Mouse (Mus musculus) heart, embryonic 11.5 days (tissue): ENCODE measurements at regions not wholly inside any gene's neighbourhood (a gene's known extent, or its start where the extent isn't known, plus 50 kb on each side); places are given as distances from the start of the nearest gene placed in this dataset.

Experiments used
- ATAC-seq: fragments of 200-750 bp; cut with Nextera tagmentation; replicated peaks from 2 replicates; pipeline ENCODE4 v1.8.0; 2017; ENCODE audit warnings: moderate library complexity; ENCODE audit not compliant: insufficient number of reproducible peaks, low FRiP score, low TSS enrichment
- H3K27ac ChIP-seq: fragments of 300-500 bp; sonication (generic); 2 replicates; pipeline ENCODE4 v1.5.1; 2014; ENCODE audit warnings: mild to moderate bottlenecking, low read depth, low read length
- H3K27me3 ChIP-seq: fragments of 300-500 bp; sonication (generic); 2 replicates; pipeline ENCODE4 v1.6.1; 2014; ENCODE audit warnings: mild to moderate bottlenecking, low read length, mixed read lengths; ENCODE audit not compliant: control insufficient read depth, insufficient read depth
- H3K36me3 ChIP-seq: fragments of 300-500 bp; sonication (generic); 2 replicates; pipeline ENCODE4 v1.6.1; 2014; ENCODE audit warnings: mild to moderate bottlenecking, low read length, moderate library complexity, mixed read lengths; ENCODE audit not compliant: control insufficient read depth, insufficient read depth
- H3K4me1 ChIP-seq: fragments of 300-500 bp; sonication (generic); 2 replicates; pipeline ENCODE4 v1.6.1; 2014; ENCODE audit warnings: low read length; ENCODE audit not compliant: control insufficient read depth, insufficient read depth
- H3K4me2 ChIP-seq: fragments of 300-500 bp; sonication (generic); 2 replicates; pipeline ENCODE4 v1.6.1; 2014; ENCODE audit warnings: mild to moderate bottlenecking, moderate library complexity
- H3K4me3 ChIP-seq: fragments of 300-500 bp; sonication (generic); 2 replicates; pipeline ENCODE4 v1.5.1; 2014; ENCODE audit warnings: low read depth, low read length
- H3K9ac ChIP-seq: fragments of 300-500 bp; sonication (generic); 2 replicates; pipeline ENCODE4 v1.6.1; 2014; ENCODE audit warnings: mild to moderate bottlenecking, low read depth, low read length, moderate library complexity
- H3K9me3 ChIP-seq: fragments of 300-500 bp; sonication (generic); replicated peaks from 2 replicates; pipeline ENCODE4 v1.6.1; 2016; ENCODE audit warnings: low read length; ENCODE audit not compliant: control insufficient read depth
- WGBS: fragments of 180-500 bp; shearing (Covaris S2); extraction: QIAGEN DNeasy Blood & Tissue Kit; methylation state at CpG from one replicate; pipeline ENCODE4 v1.1.7; 2014; ENCODE audit not compliant: insufficient replicate concordance; 5-methylcytosine and 5-hydroxymethylcytosine counted together

DNA sequence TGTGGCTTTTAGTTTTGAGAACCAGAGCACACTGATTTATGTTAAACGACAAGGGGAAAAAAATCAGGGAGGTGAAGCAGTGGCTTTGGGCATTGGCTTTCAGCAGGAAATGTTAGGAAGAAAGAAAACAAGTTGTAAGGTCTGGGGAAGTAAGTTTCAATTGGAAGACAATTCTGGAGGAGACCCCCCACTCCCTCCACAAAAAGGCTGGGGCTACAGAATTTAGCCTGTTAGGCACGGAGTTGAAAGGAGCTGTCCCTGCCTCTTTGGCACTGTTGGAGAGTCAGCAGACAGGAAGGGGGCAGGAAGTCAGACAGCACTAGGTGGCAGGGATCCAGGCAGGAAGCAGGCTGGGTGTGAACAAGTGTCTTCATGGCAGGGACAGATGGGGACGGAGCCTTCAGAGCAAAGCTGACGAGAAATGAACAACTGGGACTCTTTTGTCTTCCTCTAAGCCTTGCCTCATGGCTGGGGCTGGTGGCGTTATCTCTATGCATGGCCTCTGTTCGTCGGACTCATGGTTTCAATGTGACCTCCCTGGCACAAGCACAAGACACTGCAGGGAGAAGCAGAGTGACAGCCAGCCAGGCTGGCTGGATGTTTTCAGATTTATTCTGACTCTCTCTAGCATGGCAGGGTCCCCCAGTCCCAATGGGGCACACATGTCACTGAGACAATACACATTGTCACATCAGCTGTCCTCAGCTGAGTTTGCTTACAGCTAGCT lies 338.0 kb downstream of the 1500009L16Rik start:
- Histone ChIP-seq H3K4me2 (peak overlapping the region; percentile 29), H3K27ac (peak overlapping the region; percentile 82), H3K36me3 (no peaks in the 10 kb centered on the region), H3K9ac (peak overlapping the region; percentile 39; the same call in 1 of the 2 replicates), H3K4me3 (0 out of 2 replicates have a peak overlapping the region, but pooled peaks have one; percentile 9), H3K9me3 (no peaks in the 10 kb centered on the region), H3K4me1 (no peaks in the 10 kb centered on the region; the same call in 1 of the 2 replicates), H3K27me3 (no peaks in the 10 kb centered on the region)
- peak; percentile 77 for ATAC-seq
- WGBS = 11% methylated on average over 7 of the region's 7 CpGs

DNA sequence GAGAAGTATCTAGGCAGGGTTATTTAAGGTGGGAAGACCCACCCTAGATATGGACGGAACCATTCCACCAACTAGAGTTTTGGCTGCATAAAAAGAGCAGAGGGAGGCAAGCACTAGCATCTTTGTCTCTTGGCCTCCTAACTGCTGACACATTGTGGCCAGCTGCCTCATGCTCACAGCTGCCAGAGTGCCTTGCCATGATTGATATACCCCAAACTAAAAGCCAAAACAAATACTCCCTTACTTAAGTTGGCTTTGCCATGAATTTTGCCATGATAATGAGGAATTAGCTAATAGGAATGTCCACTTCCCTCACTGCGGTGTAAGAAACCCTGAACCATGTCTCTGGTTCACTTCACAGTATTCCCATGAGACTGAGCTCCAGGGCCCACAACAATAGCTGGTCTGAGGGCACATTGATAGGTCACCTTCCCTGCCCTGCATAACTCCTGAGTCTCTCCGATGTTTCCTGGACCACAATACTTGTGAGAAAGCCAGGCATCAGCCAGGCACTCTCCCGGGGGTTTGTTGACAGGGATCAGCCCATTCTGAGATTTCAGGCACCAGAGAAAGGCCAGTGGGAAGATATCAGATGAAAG lies 344.5 kb downstream of the 1500009L16Rik start:
- Histone ChIP-seq H3K4me1 (no peaks in the 10 kb centered on the region), H3K36me3 (no peaks in the 10 kb centered on the region), H3K4me2 (no peak overlapping the region), H3K9ac (no peak overlapping the region), H3K9me3 (no peaks in the 10 kb centered on the region), H3K27me3 (no peaks in the 10 kb centered on the region), H3K4me3 (no peak overlapping the region), H3K27ac (no peak overlapping the region)
- WGBS = 51% methylated on average over 4 of the region's 4 CpGs
- ATAC-seq = no peak

DNA sequence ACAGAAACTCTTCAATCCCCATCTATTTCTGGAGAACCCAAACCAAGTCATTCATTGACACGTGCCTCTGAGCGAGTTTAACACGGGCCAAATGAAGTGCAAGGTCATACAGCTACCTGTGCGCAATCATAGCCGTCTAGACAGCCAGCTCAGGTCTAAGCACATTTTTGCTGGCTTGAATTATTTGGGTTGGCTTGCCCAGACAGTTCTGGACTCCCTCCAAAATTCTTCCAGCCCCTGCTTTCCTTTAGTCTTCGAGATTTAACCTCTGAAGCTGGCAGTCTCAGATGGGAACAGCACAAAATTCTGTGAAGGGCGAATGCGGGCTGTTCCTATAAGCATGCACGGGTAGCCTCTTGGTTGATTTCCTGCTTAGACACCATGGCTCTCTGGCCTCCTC lies 347.1 kb downstream of the 1500009L16Rik start:
- Histone ChIP-seq H3K4me3 (no peak overlapping the region), H3K36me3 (no peaks in the 10 kb centered on the region), H3K4me1 (no peaks in the 10 kb centered on the region), H3K4me2 (no peak overlapping the region), H3K9ac (no peak overlapping the region), H3K27ac (no peak overlapping the region), H3K27me3 (no peaks in the 10 kb centered on the region), H3K9me3 (no peaks in the 10 kb centered on the region)
- WGBS = 81% methylated on average over 9 of the region's 9 CpGs
- no peak for ATAC-seq

DNA sequence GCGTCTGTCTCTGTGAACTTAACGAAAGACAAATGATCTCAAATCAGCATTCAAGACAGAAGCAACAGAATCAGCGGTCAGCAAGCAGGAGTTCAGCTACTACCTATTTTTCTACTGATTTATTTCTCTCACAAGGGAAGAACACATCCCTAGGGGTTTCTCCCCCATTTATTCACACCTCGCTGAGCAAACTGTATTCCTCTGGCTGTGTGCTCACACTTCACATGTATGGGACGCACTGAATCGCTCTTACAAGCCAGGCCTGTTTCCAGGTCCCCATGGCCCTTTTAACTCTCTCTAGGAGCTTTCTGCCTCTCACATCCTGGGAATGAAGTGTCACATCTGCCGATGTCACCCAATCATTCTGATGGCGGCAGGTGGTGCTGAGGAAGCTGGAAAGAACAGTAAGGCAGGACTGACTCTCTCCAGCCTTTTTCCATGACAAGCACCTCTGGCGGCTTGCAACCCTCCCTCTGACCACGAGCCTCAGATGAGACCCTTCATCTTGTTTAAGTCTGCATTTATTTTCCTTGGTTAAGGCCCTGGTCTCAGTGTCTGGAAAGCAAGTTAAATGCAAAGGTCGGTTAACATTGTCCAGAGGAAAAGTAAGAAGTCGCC lies 350.3 kb downstream of the 1500009L16Rik start:
- Histone ChIP-seq H3K27me3 (no peaks in the 10 kb centered on the region), H3K36me3 (no peaks in the 10 kb centered on the region), H3K4me2 (no peak overlapping the region), H3K9ac (no peak overlapping the region), H3K4me3 (no peak overlapping the region), H3K27ac (no peak overlapping the region), H3K4me1 (no peaks in the 10 kb centered on the region), H3K9me3 (peaks cover 2% of the 10 kb centered on the region; the same call in 1 of the 2 replicates)
- ATAC-seq = no peak
- 45% methylated on average over 12 of the region's 12 CpGs for WGBS

DNA sequence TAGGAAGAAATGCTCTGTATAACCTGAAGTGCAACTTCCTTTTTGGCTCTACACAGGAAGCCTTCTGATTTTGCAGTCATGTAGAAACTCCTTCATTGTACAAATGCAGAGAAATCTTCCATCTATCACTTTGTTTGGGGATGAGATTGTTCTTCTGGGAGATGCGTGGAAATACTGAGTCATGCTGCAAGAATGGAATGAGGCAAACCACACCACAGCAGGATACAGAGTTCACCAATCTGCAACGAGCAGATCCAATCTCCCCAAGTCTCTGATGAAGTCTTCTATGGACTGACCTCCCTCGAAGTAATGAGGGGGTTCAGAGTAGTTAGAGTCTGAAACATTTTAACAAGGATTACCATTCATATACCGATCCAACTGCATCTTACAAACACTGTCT lies 352.9 kb downstream of the 1500009L16Rik start:
- no peak for ATAC-seq
- no peak overlapping the region for H3K27ac ChIP-seq
- H3K9ac ChIP-seq = no peak overlapping the region
- 52% methylated on average over 4 of the region's 4 CpGs for WGBS
- peaks cover 2% of the 10 kb centered on the region; the same call in 1 of the 2 replicates for H3K9me3 ChIP-seq
- H3K36me3 ChIP-seq = no peaks in the 10 kb centered on the region
- H3K4me3 ChIP-seq = no peak overlapping the region
- H3K4me2 ChIP-seq = no peak overlapping the region
- 0 out of 2 replicates have a peak, but pooled peaks cover 2% of the 10 kb centered on the region for H3K4me1 ChIP-seq
- H3K27me3 ChIP-seq = no peaks in the 10 kb centered on the region

DNA sequence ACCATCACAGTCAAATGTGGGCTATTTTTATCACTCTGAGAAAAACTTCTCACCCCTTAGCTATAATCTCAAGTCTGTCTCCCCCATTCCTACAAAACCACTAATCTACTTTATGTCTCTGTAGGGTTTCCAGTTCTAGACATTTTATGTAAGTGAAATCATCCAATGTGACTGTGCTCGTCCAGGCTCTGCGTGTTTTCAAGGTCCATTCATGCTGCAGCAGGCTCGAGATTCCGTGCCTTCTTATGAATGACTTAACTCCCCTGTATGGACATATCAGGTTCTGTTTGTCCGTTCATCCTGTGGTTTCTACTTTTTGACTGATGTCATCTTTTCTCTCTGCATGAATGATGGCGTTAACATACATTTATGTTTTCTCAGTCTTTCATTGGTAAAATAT lies 357.6 kb downstream of the 1500009L16Rik start:
- Histone ChIP-seq H3K36me3 (no peaks in the 10 kb centered on the region), H3K4me2 (no peak overlapping the region), H3K9ac (no peak overlapping the region), H3K4me1 (0 out of 2 replicates have a peak, but pooled peaks cover 5% of the 10 kb centered on the region), H3K27me3 (no peaks in the 10 kb centered on the region), H3K9me3 (peaks cover 2% of the 10 kb centered on the region; the same call in 1 of the 2 replicates), H3K4me3 (no peak overlapping the region), H3K27ac (no peak overlapping the region; the same call in 1 of the 2 replicates)
- no peak for ATAC-seq
- 71% methylated on average over 6 of the region's 6 CpGs for WGBS

DNA sequence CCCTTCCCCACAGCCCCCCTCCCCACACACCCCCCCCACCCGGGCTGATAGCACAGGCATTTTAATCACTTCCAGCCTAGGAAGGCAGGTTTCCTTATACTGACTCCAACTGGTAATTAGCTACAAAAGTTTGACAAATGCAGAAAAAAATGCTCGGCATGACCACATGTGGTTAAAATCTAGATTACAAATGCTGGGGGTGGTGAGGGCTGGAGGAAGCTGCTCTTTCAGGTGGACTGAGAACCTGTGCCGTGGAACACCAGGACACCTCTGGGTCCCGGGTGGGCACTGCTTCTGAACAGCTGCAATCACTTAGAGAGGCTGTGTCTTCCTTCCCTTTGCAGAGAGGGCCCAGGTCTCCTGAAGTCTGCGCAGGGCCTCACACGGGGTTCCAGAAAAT lies 358.7 kb downstream of the Nuak1 start:
- 21% methylated on average over 6 of the region's 6 CpGs for WGBS
- no peaks in the 10 kb centered on the region for H3K27me3 ChIP-seq
- H3K9me3 ChIP-seq = peaks cover 2% of the 10 kb centered on the region; the same call in 1 of the 2 replicates
- H3K4me2 ChIP-seq = no peak overlapping the region
- ATAC-seq = no peak
- no peak overlapping the region for H3K27ac ChIP-seq
- no peak overlapping the region for H3K9ac ChIP-seq
- 0 out of 2 replicates have a peak, but pooled peaks cover 5% of the 10 kb centered on the region for H3K4me1 ChIP-seq
- H3K36me3 ChIP-seq = no peaks in the 10 kb centered on the region
- no peak overlapping the region for H3K4me3 ChIP-seq

DNA sequence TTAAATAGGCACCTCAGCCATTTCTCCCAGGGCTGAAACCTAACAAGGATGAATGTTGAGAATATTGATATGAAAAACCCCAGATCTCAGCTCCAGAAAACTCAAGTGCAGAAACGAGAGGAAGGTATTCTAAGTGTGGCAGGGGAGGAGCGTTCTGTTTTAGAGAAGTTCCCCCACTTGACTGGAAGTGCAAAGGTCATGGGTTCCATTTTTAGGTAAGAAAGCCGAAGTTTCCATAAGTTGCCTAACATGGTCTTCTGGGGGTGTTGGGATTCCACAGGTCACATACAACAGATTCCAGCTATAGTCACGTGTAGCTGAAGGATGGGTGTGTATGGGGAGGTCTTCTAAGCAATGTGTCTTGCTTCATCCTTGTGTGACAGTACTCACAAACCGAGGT lies 352.9 kb downstream of the Nuak1 start:
- 56% methylated on average over 5 of the region's 5 CpGs for WGBS
- Histone ChIP-seq H3K27me3 (no peaks in the 10 kb centered on the region), H3K27ac (no peak overlapping the region), H3K4me3 (no peak overlapping the region), H3K9me3 (no peaks in the 10 kb centered on the region), H3K36me3 (no peaks in the 10 kb centered on the region), H3K4me2 (no peak overlapping the region), H3K4me1 (no peaks in the 10 kb centered on the region), H3K9ac (no peak overlapping the region)
- no peak for ATAC-seq
